Mouse (Mus musculus) stomach, embryonic 16.5 days (tissue): ENCODE data around the gene 2200002D01Rik. TPM values are rescaled to one million over a fixed set of nuclear protein-coding genes. Genes with fewer than 3 reads are reported as not detected.
"Not testable (repeated sequence)": the region's sequence is repeated elsewhere in the genome, so short reads cannot be mapped to it uniquely, and the experiment has no call there.

ENCODE experiments used
- ATAC-seq: fragments of 200-750 bp; cut with Nextera tagmentation; 2 replicates; pipeline ENCODE4 v1.8.0; 2017; ENCODE audit warnings: moderate number of reproducible peaks, moderate TSS enrichment; ENCODE audit not compliant: insufficient read depth, low FRiP score
- H3K27ac ChIP-seq: fragments of 300-500 bp; sonication (generic); 2 replicates; pipeline ENCODE4 v1.5.1; 2014; ENCODE audit warnings: low read length
- H3K27me3 ChIP-seq: fragments of 300-500 bp; sonication (generic); 2 replicates; pipeline ENCODE4 v1.6.1; 2014; ENCODE audit warnings: low read length, control low read depth, mixed read lengths; ENCODE audit not compliant: control insufficient read depth, insufficient read depth
- H3K36me3 ChIP-seq: fragments of 300-500 bp; sonication (generic); 2 replicates; pipeline ENCODE4 v1.6.1; 2014; ENCODE audit warnings: low read length; ENCODE audit not compliant: control insufficient read depth, insufficient read depth
- H3K4me1 ChIP-seq: fragments of 300-500 bp; sonication (generic); 2 replicates; pipeline ENCODE4 v1.6.1; 2014; ENCODE audit warnings: low read length, control low read depth, mixed read lengths; ENCODE audit not compliant: control insufficient read depth, insufficient read depth
- H3K4me2 ChIP-seq: fragments of 300-500 bp; sonication (generic); 2 replicates; pipeline ENCODE4 v1.6.1; 2014; ENCODE audit warnings: low read depth, low read length, mixed read lengths
- H3K4me3 ChIP-seq: fragments of 300-500 bp; sonication (generic); replicated peaks from 2 replicates; pipeline ENCODE4 v1.5.1; 2014; ENCODE audit warnings: mild to moderate bottlenecking, low read length
- H3K9ac ChIP-seq: fragments of 300-500 bp; sonication (generic); 2 replicates; pipeline ENCODE4 v1.6.1; 2014; ENCODE audit warnings: low read length
- H3K9me3 ChIP-seq: fragments of 300-500 bp; sonication (generic); replicated peaks from 2 replicates; pipeline ENCODE4 v1.6.1; 2016; ENCODE audit warnings: low read length, control low read depth; ENCODE audit not compliant: control insufficient read depth
- WGBS: fragments of 180-500 bp; shearing (Covaris S2); extraction: QIAGEN DNeasy Blood & Tissue Kit; methylation state at CpG from one replicate; pipeline ENCODE4 v1.1.7; 2014; 5-methylcytosine and 5-hydroxymethylcytosine counted together
- polyA plus RNA-seq: library from polyadenylated mRNA; unstranded; fragments of >200 nt; fragmentation: Nextera tagmentation; extraction: Ambion mirVana; gene quantifications from 2 replicates; pipeline ENCODE4 v1.2.1, GENCODE M21; 2015

Gene 2200002D01Rik
- polyA plus RNA-seq, 1 experiment from 2014 or later = 80.2 TPM

GRCm38 (mm10) chr7:29214236-29214635 lies 34.0 kb downstream of the 2200002D01Rik start:
- Histone ChIP-seq H3K9ac (no peak overlapping the region), H3K36me3 (no peaks in the 10 kb centered on the region), H3K27me3 (no peaks in the 10 kb centered on the region), H3K4me3 (no peak overlapping the region), H3K27ac (no peak overlapping the region), H3K9me3 (peaks cover 8% of the 10 kb centered on the region), H3K4me1 (peaks cover 5% of the 10 kb centered on the region; the same call in 1 of the 2 replicates), H3K4me2 (no peak overlapping the region)
- no peak for ATAC-seq
- 46% methylated on average over 2 of the region's 2 CpGs for WGBS

DNA sequence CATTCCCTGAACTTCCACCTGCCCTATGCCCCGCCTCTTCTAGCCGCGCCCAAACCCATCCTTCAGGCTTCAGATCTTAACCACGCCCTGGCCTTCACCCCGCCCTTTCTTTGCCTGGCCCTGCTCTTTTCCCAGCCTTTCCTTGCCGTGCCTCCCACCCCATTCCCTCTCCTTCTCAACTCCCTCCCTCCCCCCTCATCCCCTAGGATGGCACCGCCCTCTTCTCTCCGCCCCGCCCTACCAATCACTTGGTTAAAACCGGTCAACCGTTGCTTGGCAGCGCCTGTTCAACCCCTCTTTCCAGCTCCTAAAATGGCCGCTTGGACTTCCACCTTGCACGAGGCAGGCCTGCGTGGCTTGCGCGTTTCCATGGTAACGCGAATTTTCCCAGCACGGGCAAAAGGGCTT lies 34.6 kb downstream of the 2200002D01Rik start, which contains the start of gene Catsperg1:
Gene Catsperg1, minus strand, starts transcription at position 361 of the 408 bp plus-strand sequence.
- H3K9me3 ChIP-seq = peaks cover 7% of the 10 kb centered on the region; the same call in 1 of the 2 replicates
- peak; percentile 39 for ATAC-seq
- H3K36me3 ChIP-seq = no peaks in the 10 kb centered on the region
- H3K4me3 ChIP-seq = no peak within 1 kb of the TSS
- peaks cover 5% of the 10 kb centered on the region; the same call in 1 of the 2 replicates for H3K4me1 ChIP-seq
- H3K9ac ChIP-seq = no peak within 1 kb of the TSS
- WGBS = 8% methylated on average over 20 of the region's 20 CpGs
- H3K27me3 ChIP-seq = no peaks in the 10 kb centered on the region
- peak within 1 kb of the TSS; percentile 24 for H3K4me2 ChIP-seq
- H3K27ac ChIP-seq = no peak within 1 kb of the TSS

DNA sequence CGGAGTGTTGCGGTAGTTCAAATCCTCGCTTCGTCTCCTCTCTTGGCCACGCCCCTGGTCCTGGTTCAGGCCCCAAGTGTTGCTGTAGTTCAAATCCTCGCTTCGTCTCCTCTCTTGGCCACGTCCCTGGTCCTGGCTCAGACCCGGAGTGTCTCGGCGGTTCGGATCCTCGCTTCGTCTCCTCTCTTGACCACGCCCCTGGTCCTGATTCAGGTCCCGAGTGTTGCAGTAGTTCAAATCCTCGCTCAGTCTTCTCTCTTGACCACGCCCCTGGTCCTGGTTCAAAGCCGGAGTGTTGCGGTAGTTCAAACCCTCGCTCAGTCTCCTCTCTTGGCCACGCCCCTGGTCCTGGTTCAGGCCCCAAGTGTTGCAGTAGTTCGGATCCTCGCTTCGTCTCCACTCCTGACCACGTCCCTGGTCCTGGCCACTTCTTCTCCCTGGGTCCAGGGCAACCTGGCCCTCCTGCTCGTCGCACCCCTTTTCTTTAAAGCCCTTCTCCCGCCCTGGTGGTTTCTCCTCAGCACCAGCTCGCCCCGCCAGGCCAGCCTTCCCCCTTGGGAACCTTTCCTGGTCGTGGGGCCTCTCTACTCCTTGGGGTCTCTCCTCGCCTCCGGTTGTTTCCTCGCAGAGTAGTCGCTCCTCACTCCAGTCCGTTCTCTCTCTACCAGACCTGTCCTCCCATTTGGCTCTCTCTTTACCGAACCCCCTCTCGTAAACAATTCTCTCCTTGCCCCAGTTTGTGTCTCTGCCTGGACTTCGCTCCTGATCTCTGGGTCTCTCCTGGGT lies 35.3 kb downstream of the 2200002D01Rik start:
- not testable (repeated sequence) for H3K36me3 ChIP-seq, H3K27ac ChIP-seq, ATAC-seq, H3K4me3 ChIP-seq, H3K4me1 ChIP-seq, H3K9ac ChIP-seq, H3K27me3 ChIP-seq, H3K9me3 ChIP-seq
- 20% methylated on average over 40 of the region's 40 CpGs for WGBS
- H3K4me2 ChIP-seq = 0 out of 2 replicates have a peak overlapping the region, but pooled peaks have one; percentile 24

- WGBS = 18% methylated on average over 26 of the region's 26 CpGs
- Histone ChIP-seq H3K9ac (peak overlapping the region; percentile 49; the same call in 1 of the 2 replicates), H3K27me3 (no peaks in the 10 kb centered on the region), H3K4me1 (peaks cover 5% of the 10 kb centered on the region; the same call in 1 of the 2 replicates), H3K9me3 (peaks cover 7% of the 10 kb centered on the region; the same call in 1 of the 2 replicates), H3K4me3 (peak overlapping the region; percentile 40), H3K36me3 (no peaks in the 10 kb centered on the region), H3K4me2 (peak overlapping the region; percentile 55), H3K27ac (peak overlapping the region; percentile 66; the same call in 1 of the 2 replicates)
- no peak for ATAC-seq
Observed at GRCm38 (mm10) chr7:29212199-29212765, 36.0 kb downstream of the 2200002D01Rik start.

DNA sequence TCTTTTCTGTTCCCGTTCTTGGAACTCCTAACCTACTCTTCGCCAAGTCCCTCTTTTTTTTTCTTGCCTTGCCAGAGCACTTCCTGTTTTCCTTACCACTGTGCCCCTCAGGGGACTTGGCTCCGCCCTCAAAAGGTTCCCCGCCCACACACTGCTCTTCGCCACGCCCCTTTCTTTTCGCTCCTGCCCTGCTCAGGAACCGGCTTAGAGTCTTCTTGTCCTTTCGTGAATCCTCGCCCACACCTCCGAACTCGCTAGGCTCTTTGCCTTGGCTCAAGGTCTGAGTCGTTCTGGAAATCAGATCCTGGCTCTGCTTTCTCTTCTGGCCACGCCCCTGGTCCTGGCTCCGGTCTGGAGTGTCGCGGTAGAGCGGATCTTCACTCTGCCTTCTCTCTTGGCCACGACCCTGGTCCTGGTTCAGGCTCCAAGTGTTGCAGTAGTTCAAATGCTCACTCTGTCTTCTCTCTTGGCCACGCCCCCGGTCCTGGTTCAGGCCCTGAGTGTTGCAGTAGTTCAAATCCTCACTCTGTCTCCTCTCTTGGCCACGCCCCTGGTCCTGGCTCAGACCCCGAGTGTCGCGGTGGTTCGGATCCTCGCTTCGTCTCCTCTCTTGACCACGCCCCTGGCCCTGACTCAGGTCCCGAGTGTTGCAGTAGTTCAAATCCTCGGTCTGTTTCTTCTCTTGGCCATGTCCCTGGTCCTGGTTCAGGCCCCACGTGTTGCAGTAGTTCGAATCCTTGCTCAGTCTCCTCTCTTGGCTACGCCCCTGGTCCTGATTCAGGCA lies 36.7 kb downstream of the 2200002D01Rik start:
- Histone ChIP-seq H3K27me3 (no peaks in the 10 kb centered on the region), H3K9ac (peak overlapping the region; percentile 49), H3K9me3 (peaks cover 7% of the 10 kb centered on the region; the same call in 1 of the 2 replicates), H3K36me3 (no peaks in the 10 kb centered on the region), H3K4me1 (peaks cover 5% of the 10 kb centered on the region; the same call in 1 of the 2 replicates), H3K4me2 (peak overlapping the region; percentile 55), H3K4me3 (peak overlapping the region; percentile 40), H3K27ac (peak overlapping the region; percentile 66)
- ATAC-seq = peak; percentile 90
- WGBS = 5% methylated on average over 34 of the region's 34 CpGs

GRCm38 (mm10) chr7:29211013-29211412 lies 37.3 kb downstream of the 2200002D01Rik start:
- WGBS = 17% methylated on average over 15 of the region's 15 CpGs
- H3K9ac ChIP-seq = peak overlapping the region; percentile 49; the same call in 1 of the 2 replicates
- not testable (repeated sequence) for H3K9me3 ChIP-seq, H3K36me3 ChIP-seq, H3K4me1 ChIP-seq, H3K27me3 ChIP-seq
- H3K27ac ChIP-seq = peak overlapping the region; percentile 66
- ATAC-seq = peak; percentile 55
- H3K4me3 ChIP-seq = peak overlapping the region; percentile 40
- H3K4me2 ChIP-seq = peak overlapping the region; percentile 55

- no peaks in the 10 kb centered on the region for H3K27me3 ChIP-seq
- H3K36me3 ChIP-seq = no peaks in the 10 kb centered on the region
- H3K4me1 ChIP-seq = no peaks in the 10 kb centered on the region
- no peak for ATAC-seq
- no peak overlapping the region for H3K4me2 ChIP-seq
- no peak overlapping the region for H3K9ac ChIP-seq
- no peaks in the 10 kb centered on the region for H3K9me3 ChIP-seq
- H3K27ac ChIP-seq = no peak overlapping the region
- 70% methylated on average over 6 of the region's 6 CpGs for WGBS
- no peak overlapping the region for H3K4me3 ChIP-seq
Observed at GRCm38 (mm10) chr7:29202577-29202976, 45.7 kb downstream of the 2200002D01Rik start.
